Mouse (Mus musculus) stomach, postnatal 0 days (tissue): ENCODE results near the gene Zfp91. TPM values are rescaled to one million over a fixed set of nuclear protein-coding genes. Genes with fewer than 3 reads are reported as not detected.
A peak's percentile ranks its signal among the peaks of the same experiment; 100 is the strongest.
"Not testable (repeated sequence)": the region's sequence is repeated elsewhere in the genome, so short reads cannot be mapped to it uniquely, and the experiment has no call there.

Experiments
- ATAC-seq: fragments of 200-750 bp; cut with Nextera tagmentation; 2 replicates; pipeline ENCODE4 v1.8.0; 2017; ENCODE audit not compliant: low FRiP score, low TSS enrichment
- DNase-seq: peaks from one replicate; pipeline ENCODE4 v3.0.0-alpha.2; 2016; ENCODE audit warnings: low spot score
- H3K27ac ChIP-seq: fragments of 300-500 bp; sonication (generic); replicated peaks from 2 replicates; pipeline ENCODE4 v1.5.1; 2014; ENCODE audit warnings: mild to moderate bottlenecking, control low read depth
- H3K27me3 ChIP-seq: fragments of 300-500 bp; sonication (generic); 2 replicates; pipeline ENCODE4 v1.6.1; 2014; ENCODE audit warnings: low read length; ENCODE audit not compliant: control insufficient read depth, insufficient read depth
- H3K36me3 ChIP-seq: fragments of 300-500 bp; sonication (generic); 2 replicates; pipeline ENCODE4 v1.6.1; 2014; ENCODE audit warnings: low read length, mixed read lengths; ENCODE audit not compliant: control insufficient read depth, insufficient read depth
- H3K4me1 ChIP-seq: fragments of 300-500 bp; sonication (generic); replicated peaks from 2 replicates; pipeline ENCODE4 v1.6.1; 2014; ENCODE audit warnings: antibody characterized with exemption; ENCODE audit not compliant: control insufficient read depth, insufficient read depth
- H3K4me2 ChIP-seq: fragments of 300-500 bp; sonication (generic); replicated peaks from 2 replicates; pipeline ENCODE4 v1.6.1; 2014; ENCODE audit warnings: low read depth, mild to moderate bottlenecking, control low read depth, moderate library complexity
- H3K4me3 ChIP-seq: fragments of 300-500 bp; sonication (generic); 2 replicates; pipeline ENCODE4 v1.5.1; 2014; ENCODE audit warnings: low read depth, low read length, control low read depth
- H3K9ac ChIP-seq: fragments of 300-500 bp; sonication (generic); 2 replicates; pipeline ENCODE4 v1.6.1; 2014; ENCODE audit warnings: mild to moderate bottlenecking, low read length, control low read depth, mixed read lengths
- H3K9me3 ChIP-seq: fragments of 300-500 bp; sonication (generic); 2 replicates; pipeline ENCODE4 v1.6.1; 2016; ENCODE audit warnings: low read length; ENCODE audit not compliant: control insufficient read depth
- CTCF ChIP-seq: IDR thresholded peaks from 2 replicates; pipeline ENCODE4 v1.5.1; 2016; ENCODE audit warnings: antibody characterized with exemption, low read depth, mild to moderate bottlenecking, moderate library complexity
- EP300 ChIP-seq: optimal IDR thresholded peaks from 2 replicates; pipeline ENCODE3; 2016; ENCODE audit warnings: antibody characterized with exemption
- WGBS: fragments of 180-500 bp; shearing (Covaris S2); extraction: QIAGEN DNeasy Blood & Tissue Kit; methylation state at CpG from one replicate; pipeline ENCODE4 v1.1.7; 2014; 5-methylcytosine and 5-hydroxymethylcytosine counted together
- polyA plus RNA-seq: library from polyadenylated mRNA; unstranded; fragments of >200 nt; fragmentation: Nextera tagmentation; extraction: Ambion mirVana; gene quantifications from 2 replicates; pipeline ENCODE4 v1.2.1, GENCODE M21; 2015

Gene Zfp91
- polyA plus RNA-seq, 1 experiment from 2014 or later, result 8.9 TPM

GRCm38 (mm10) chr19:12722308-12722707 is 73.6 kb downstream of the Zfp91 start:
- Histone ChIP-seq H3K27ac (no peak overlapping the region), H3K4me2 (no peak overlapping the region), H3K4me1 (no peaks in the 10 kb centered on the region), H3K36me3 (no peaks in the 10 kb centered on the region), H3K9ac (no peak overlapping the region), H3K9me3 (no peaks in the 10 kb centered on the region), H3K4me3 (no peak overlapping the region), H3K27me3 (no peaks in the 10 kb centered on the region)
- ATAC-seq (no peak), DNase-seq (peak; percentile 30)
- 68% methylated on average over 2 of the region's 3 CpGs for WGBS
- TF ChIP-seq EP300 (no peak), CTCF (peak; percentile 61)

GRCm38 (mm10) chr19:12721596-12721995 is 74.3 kb downstream of the Zfp91 start:
- not testable (repeated sequence) for ATAC-seq, H3K4me3 ChIP-seq, H3K9me3 ChIP-seq, H3K4me1 ChIP-seq, DNase-seq, H3K4me2 ChIP-seq, H3K27ac ChIP-seq, H3K36me3 ChIP-seq, H3K9ac ChIP-seq, H3K27me3 ChIP-seq
- WGBS, result 90% methylated on average over 7 of the region's 7 CpGs

GRCm38 (mm10) chr19:12720919-12721318 is 75.0 kb downstream of the Zfp91 start:
- H3K4me2 ChIP-seq, H3K4me3 ChIP-seq, H3K9me3 ChIP-seq, H3K36me3 ChIP-seq, H3K4me1 ChIP-seq, DNase-seq, ATAC-seq, H3K27ac ChIP-seq, H3K27me3 ChIP-seq, H3K9ac ChIP-seq: not testable (repeated sequence)
- WGBS, result 82% methylated on average over 5 of the region's 5 CpGs

GRCm38 (mm10) chr19:12720463-12720862 is 75.5 kb downstream of the Zfp91 start:
- ATAC-seq (no peak), DNase-seq (no peak)
- H3K4me3 ChIP-seq, result no peak overlapping the region
- no peaks in the 10 kb centered on the region for H3K4me1 ChIP-seq
- H3K4me2 ChIP-seq, result no peak overlapping the region
- H3K27ac ChIP-seq, result no peak overlapping the region
- TF ChIP-seq EP300, result no peak
- no peak for TF ChIP-seq CTCF
- H3K27me3 ChIP-seq, result no peaks in the 10 kb centered on the region
- no peaks in the 10 kb centered on the region for H3K36me3 ChIP-seq
- 54% methylated on average over 2 of the region's 2 CpGs for WGBS
- H3K9ac ChIP-seq, result no peak overlapping the region
- H3K9me3 ChIP-seq, result no peaks in the 10 kb centered on the region

- Histone ChIP-seq H3K9me3 (no peaks in the 10 kb centered on the region), H3K4me2 (no peak overlapping the region), H3K9ac (no peak overlapping the region), H3K36me3 (no peaks in the 10 kb centered on the region), H3K4me3 (no peak overlapping the region), H3K27ac (no peak overlapping the region), H3K4me1 (no peaks in the 10 kb centered on the region), H3K27me3 (no peaks in the 10 kb centered on the region)
- DNase-seq, result no peak
- ATAC-seq, result no peak
- no peak for TF ChIP-seq EP300
- no peak for TF ChIP-seq CTCF
- WGBS, result 70% methylated on average over 6 of the region's 6 CpGs
Measured at GRCm38 (mm10) chr19:12719189-12719588, 76.7 kb downstream of the Zfp91 start.

Other genes starting within 250 kb of the Zfp91 start
- 1.2 and 1.5 TPM in 2 replicates for gene Gm4952, start 196.2 kb downstream of the Zfp91 start, polyA plus RNA-seq
- 0.04 TPM in 1 of 2 replicates, not detected in the other for gene Glyat, start 162.8 kb downstream of the Zfp91 start, polyA plus RNA-seq
- gene Olfr1442, start 125.7 kb downstream of the Zfp91 start, polyA plus RNA-seq, result not detected in 2 replicates
- gene Olfr1443, start 118.0 kb downstream of the Zfp91 start, polyA plus RNA-seq, result not detected in 2 replicates
- gene Keg1, start 100.3 kb downstream of the Zfp91 start, polyA plus RNA-seq, result not detected in 2 replicates
- 0.55 and 0.61 TPM in 2 replicates for gene Cntf, start 30.5 kb downstream of the Zfp91 start, polyA plus RNA-seq
- 1.5 and 1.7 TPM in 2 replicates for gene Lpxn, start 67 bp upstream of the Zfp91 start, polyA plus RNA-seq
- not detected in 2 replicates for gene Gm5244, start 50.6 kb upstream of the Zfp91 start, polyA plus RNA-seq
- not detected in 2 replicates for gene Olfr1444, start 61.2 kb upstream of the Zfp91 start, polyA plus RNA-seq
- not detected in 2 replicates for gene Olfr1445, start 87.7 kb upstream of the Zfp91 start, polyA plus RNA-seq
- not detected in 2 replicates for gene Olfr1446, start 97.4 kb upstream of the Zfp91 start, polyA plus RNA-seq
- not detected in 2 replicates for gene Olfr1447, start 107.6 kb upstream of the Zfp91 start, polyA plus RNA-seq
- gene Olfr1448, start 128.3 kb upstream of the Zfp91 start, polyA plus RNA-seq, result not detected in 2 replicates
- not detected in 2 replicates for gene Olfr1449, start 134.7 kb upstream of the Zfp91 start, polyA plus RNA-seq
- not detected in 2 replicates for gene Olfr1450, start 154.1 kb upstream of the Zfp91 start, polyA plus RNA-seq
- not detected in 2 replicates for gene Olfr1451, start 198.9 kb upstream of the Zfp91 start, polyA plus RNA-seq
- not detected in 2 replicates for gene Olfr1453, start 232.2 kb upstream of the Zfp91 start, polyA plus RNA-seq